Mouse (Mus musculus) embryonic facial prominence, embryonic 13.5 days (tissue): ENCODE measurements around the gene Ttbk1. TPM values are rescaled to one million over a fixed set of nuclear protein-coding genes. Genes with fewer than 3 reads are reported as not detected.

Experiments used
- ATAC-seq: fragments of 200-750 bp; cut with Nextera tagmentation; 2 replicates; pipeline ENCODE4 v1.8.0; 2017; ENCODE audit warnings: low read depth; ENCODE audit not compliant: insufficient number of reproducible peaks, insufficient read depth, low FRiP score, low TSS enrichment
- H3K27ac ChIP-seq: fragments of 300-500 bp; sonication (generic); 2 replicates; pipeline ENCODE4 v1.5.1; 2015; ENCODE audit warnings: moderate library complexity, mild to moderate bottlenecking, inconsistent platforms
- H3K27me3 ChIP-seq: fragments of 300-500 bp; sonication (generic); 2 replicates; pipeline ENCODE4 v1.6.1; 2015; ENCODE audit warnings: mild to moderate bottlenecking, inconsistent platforms
- H3K36me3 ChIP-seq: fragments of 300-500 bp; sonication (generic); 2 replicates; pipeline ENCODE4 v1.6.1; 2015; ENCODE audit warnings: mild to moderate bottlenecking, inconsistent platforms
- H3K4me1 ChIP-seq: fragments of 300-500 bp; sonication (generic); 2 replicates; pipeline ENCODE4 v1.6.1; 2015; ENCODE audit warnings: inconsistent platforms
- H3K4me2 ChIP-seq: fragments of 300-500 bp; sonication (generic); 2 replicates; pipeline ENCODE4 v1.6.1; 2015; ENCODE audit warnings: moderate library complexity, mild to moderate bottlenecking, inconsistent platforms
- H3K4me3 ChIP-seq: fragments of 300-500 bp; sonication (generic); 2 replicates; pipeline ENCODE4 v1.5.1; 2015; ENCODE audit warnings: mild to moderate bottlenecking, inconsistent platforms
- H3K9ac ChIP-seq: fragments of 300-500 bp; sonication (generic); 2 replicates; pipeline ENCODE4 v1.6.1; 2015; ENCODE audit warnings: mild to moderate bottlenecking, inconsistent platforms
- H3K9me3 ChIP-seq: fragments of 300-500 bp; sonication (generic); 2 replicates; pipeline ENCODE4 v1.6.1; 2016; ENCODE audit warnings: inconsistent platforms
- WGBS: fragments of 180-500 bp; shearing (Covaris S2); methylation state at CpG from one replicate; pipeline ENCODE4 v1.1.7; 2015; ENCODE audit warnings: mixed read lengths; 5-methylcytosine and 5-hydroxymethylcytosine counted together
- polyA plus RNA-seq: library from polyadenylated mRNA; unstranded; fragments of >200 nt; fragmentation: Nextera tagmentation; extraction: Ambion mirVana; gene quantifications from 2 replicates; pipeline ENCODE4 v1.2.1, GENCODE M21; 2015

Ttbk1 gene
- 0.14 and 0.27 TPM in 2 replicates for polyA plus RNA-seq

DNA sequence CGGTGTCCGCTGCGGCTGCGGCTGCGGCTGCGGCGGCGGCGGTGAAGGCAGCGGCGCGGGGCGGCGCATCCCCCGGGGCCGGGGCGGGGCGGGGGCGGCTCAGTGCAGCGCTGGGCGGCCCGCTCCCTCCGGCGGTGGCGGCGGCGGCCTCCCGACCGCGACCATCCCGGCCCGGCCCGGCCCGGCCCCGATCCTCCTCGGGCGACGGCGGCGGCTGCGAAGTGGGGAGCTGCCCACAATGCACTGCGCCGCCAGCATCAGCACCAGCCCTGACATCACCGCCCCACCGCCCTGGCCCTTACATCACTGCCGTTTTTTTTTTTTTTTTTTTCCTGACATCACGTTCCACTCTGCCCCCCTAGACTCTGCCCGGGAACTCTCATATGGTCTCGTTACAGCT lies at the start of gene Ttbk1:
Gene Ttbk1, minus strand, starts transcription at position 245 of the 400 bp plus-strand sequence.
- WGBS = 1% methylated on average over 14 of the region's 49 CpGs
- H3K27me3 ChIP-seq = peaks cover 84% of the 10 kb centered on the region
- no peaks in the 10 kb centered on the region for H3K9me3 ChIP-seq
- peak within 1 kb of the TSS; percentile 49 for H3K4me3 ChIP-seq
- H3K4me2 ChIP-seq = peak within 1 kb of the TSS; percentile 72
- ATAC-seq = no peak
- no peaks in the 10 kb centered on the region for H3K36me3 ChIP-seq
- H3K27ac ChIP-seq = no peak within 1 kb of the TSS
- peak within 1 kb of the TSS; percentile 58 for H3K9ac ChIP-seq
- H3K4me1 ChIP-seq = peaks cover 15% of the 10 kb centered on the region

DNA sequence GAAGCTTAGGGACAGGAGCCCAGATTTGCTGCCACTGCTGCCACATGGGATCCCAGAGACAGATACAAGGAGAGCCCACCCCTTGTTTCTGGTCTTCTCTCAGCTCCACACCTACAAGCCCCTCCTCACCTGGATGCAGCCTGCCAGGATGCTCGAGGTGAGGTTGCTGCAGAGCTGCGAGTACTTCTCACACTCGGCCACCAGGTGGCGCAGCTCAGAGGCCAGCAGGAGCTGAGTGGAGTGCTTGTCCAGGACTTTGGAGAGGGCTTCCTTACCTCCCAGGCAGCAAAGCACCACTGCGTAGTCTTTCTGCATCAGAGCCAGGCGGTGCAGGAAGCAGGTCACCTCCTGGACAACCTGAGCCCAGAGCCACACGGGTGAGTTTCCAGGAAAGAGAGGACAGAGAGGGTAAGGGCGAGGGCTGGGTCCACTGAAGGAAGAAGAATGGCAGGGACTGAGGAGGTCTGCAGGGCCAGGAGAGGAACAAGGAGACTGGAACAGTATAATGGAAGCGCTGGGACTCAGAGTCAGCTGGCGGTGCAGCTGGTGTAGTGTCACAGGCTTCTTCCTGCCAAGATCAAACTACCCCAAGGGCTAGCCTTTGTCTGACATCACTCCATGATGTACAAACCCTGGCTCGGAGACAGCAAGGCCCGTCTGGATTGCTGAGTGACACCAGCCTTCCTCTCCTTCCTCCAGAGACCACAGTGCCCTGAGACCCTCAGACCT lies 38.3 kb upstream of the Ttbk1 start:
- Histone ChIP-seq H3K36me3 (peaks cover 45% of the 10 kb centered on the region), H3K9me3 (no peaks in the 10 kb centered on the region), H3K9ac (no peak overlapping the region), H3K4me1 (peaks cover 6% of the 10 kb centered on the region), H3K4me2 (no peak overlapping the region), H3K27ac (no peak overlapping the region), H3K4me3 (no peak overlapping the region), H3K27me3 (peaks cover 22% of the 10 kb centered on the region)
- 37% methylated on average over 12 of the region's 12 CpGs for WGBS
- ATAC-seq = no peak

DNA sequence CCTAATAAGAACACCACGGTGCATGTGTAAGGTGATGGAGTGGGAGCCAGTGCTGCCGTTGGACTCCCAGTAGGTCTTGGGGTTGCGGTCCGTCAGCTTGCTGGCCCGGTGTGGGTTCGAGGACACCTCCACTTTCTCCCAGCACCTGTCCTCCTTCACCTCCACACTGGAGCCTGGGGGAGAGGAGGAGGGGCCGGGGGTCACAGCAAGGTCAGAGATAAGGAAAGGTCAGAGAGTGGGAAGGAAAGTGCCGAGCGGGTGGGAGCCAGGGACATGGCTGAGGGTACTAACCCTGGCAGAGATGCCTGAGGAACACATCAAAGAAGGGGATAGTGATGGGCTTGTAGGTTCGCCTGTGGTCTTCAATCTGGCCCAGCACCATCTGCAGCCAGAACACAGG lies 37.6 kb upstream of the Ttbk1 start:
- peaks cover 10% of the 10 kb centered on the region for H3K4me1 ChIP-seq
- WGBS = 84% methylated on average over 10 of the region's 10 CpGs

DNA sequence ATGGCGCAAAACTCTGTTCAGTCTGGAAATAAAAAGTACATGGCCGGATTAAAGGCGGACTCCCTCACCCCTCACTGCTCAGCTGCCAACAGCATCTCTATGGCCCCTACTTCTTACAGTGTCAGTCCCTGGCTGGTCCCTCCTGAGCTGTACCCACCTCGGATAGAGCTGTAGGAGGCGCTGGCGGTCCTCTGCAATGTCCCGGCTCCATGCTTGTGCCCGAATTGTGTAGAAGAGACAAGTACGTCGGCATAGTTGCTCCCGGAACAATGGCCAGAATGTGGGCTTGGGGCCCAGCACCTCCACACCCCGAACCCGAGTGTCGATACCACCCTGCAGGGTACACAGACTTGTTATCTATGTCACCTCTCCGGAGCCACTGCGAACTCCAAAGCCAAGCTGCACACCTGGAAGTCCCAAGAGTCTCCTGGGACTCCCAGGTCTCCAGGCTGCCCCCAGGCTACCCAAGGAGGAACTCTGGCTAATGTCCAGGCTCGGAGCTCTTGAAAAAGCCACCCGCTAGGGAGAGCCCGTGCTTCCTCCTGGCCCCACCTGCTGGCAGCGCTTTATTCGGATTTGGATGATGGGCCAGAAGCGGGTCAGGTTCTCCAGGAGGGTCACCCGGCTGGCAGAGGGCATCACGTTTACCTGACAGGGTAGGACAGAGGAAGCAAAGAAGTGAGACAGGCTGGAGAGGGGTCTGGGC lies 34.6 kb upstream of the Ttbk1 start:
- Histone ChIP-seq H3K9ac (no peak overlapping the region), H3K36me3 (peaks cover 25% of the 10 kb centered on the region), H3K9me3 (no peaks in the 10 kb centered on the region), H3K27ac (no peak overlapping the region), H3K4me1 (peaks cover 13% of the 10 kb centered on the region), H3K4me2 (no peak overlapping the region), H3K27me3 (peaks cover 37% of the 10 kb centered on the region), H3K4me3 (no peak overlapping the region)
- no peak for ATAC-seq
- 39% methylated on average over 24 of the region's 24 CpGs for WGBS

More for the DNA sequence above, 37.6 kb upstream of the Ttbk1 start:
- no peak overlapping the region for H3K4me2 ChIP-seq
- H3K9ac ChIP-seq = no peak overlapping the region
- H3K27me3 ChIP-seq = peaks cover 29% of the 10 kb centered on the region
- no peak for ATAC-seq
- no peaks in the 10 kb centered on the region for H3K9me3 ChIP-seq
- H3K36me3 ChIP-seq = peaks cover 45% of the 10 kb centered on the region
- H3K27ac ChIP-seq = no peak overlapping the region
- no peak overlapping the region for H3K4me3 ChIP-seq

DNA sequence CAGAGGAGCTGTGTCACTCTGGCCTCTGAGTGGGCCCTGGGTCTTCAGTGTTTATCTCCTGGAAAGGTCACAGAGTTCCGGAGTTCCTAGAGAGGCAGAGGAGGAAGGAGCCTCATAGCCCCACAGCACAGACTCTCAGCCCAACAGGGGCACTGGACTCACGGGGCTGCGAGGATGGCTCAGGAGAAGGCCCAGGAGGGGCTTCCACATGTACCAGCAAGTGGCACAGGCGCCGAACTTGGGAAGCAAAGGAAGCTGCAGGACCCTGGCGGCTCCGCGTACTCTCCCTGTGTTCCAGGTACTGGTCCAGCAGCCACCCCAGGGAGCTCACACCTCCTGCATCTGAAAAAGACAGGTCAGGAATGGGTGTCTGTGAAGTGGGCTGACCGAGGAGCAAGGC lies 33.7 kb upstream of the Ttbk1 start:
- Histone ChIP-seq H3K9ac (peak overlapping the region; percentile 62), H3K4me2 (peak overlapping the region; percentile 52), H3K27me3 (peaks cover 37% of the 10 kb centered on the region), H3K4me3 (no peak overlapping the region), H3K36me3 (peaks cover 20% of the 10 kb centered on the region), H3K27ac (no peak overlapping the region), H3K9me3 (no peaks in the 10 kb centered on the region), H3K4me1 (peaks cover 13% of the 10 kb centered on the region)
- 81% methylated on average over 9 of the region's 9 CpGs for WGBS
- no peak for ATAC-seq

DNA sequence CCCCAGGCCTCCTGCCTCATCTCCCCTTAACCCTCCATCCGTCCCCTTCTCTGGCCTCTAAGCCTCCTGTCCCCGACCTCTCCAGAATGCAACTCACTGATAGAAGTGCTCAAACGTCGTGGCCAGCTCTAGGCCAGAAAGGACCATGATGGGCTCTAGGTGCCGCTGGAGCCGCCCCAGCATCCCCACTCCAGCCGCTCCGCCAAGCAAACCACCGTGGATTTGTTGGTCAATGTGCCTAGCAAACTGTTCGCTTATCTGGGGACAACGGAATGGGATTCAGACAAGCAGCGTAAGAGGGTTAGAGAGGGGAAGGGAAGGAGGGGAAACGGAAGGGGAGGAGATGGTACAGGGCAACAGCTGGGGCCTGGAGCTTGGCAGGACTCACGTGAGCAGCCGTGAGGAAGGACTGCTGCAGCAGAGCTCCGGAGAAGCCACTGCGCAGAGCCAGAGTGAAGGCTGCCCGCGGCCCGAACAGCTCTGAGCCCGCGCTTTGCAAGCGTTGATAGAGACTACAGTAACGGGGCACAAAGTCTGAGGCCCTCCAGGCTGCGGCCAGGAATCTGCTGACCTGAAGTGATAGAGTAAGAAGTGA lies 33.0 kb upstream of the Ttbk1 start:
- Histone ChIP-seq H3K4me1 (peaks cover 13% of the 10 kb centered on the region), H3K9ac (peak overlapping the region; percentile 62), H3K27me3 (peaks cover 37% of the 10 kb centered on the region), H3K4me3 (peak overlapping the region; percentile 30), H3K9me3 (no peaks in the 10 kb centered on the region), H3K4me2 (peak overlapping the region; percentile 52), H3K36me3 (peaks cover 13% of the 10 kb centered on the region), H3K27ac (no peak overlapping the region)
- no peak for ATAC-seq
- WGBS = 50% methylated on average over 25 of the region's 25 CpGs

DNA sequence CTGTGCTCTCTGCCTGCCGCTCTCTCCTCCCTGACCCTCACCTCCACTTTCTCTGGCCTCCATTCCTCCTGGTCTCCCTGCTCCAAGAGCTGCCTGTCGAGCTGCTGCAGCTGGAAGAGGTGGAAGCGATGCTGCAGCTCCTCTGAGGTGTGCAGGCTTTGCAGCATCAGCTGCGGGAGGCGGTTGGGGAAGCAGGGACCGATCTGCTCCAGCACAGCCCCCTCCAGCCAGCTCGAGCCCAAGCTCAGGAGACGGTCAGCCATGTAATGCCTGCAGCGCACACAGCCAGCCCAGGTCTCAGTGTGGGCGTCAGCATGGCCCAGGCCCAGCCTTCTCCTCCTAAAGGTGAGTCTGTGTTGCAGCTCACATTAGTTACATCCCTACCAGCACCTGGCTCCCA lies 32.5 kb upstream of the Ttbk1 start:
- Histone ChIP-seq H3K9me3 (no peaks in the 10 kb centered on the region), H3K36me3 (peaks cover 8% of the 10 kb centered on the region), H3K27ac (no peak overlapping the region), H3K9ac (peak overlapping the region; percentile 62), H3K4me3 (peak overlapping the region; percentile 30), H3K4me1 (peaks cover 13% of the 10 kb centered on the region), H3K4me2 (peak overlapping the region; percentile 52), H3K27me3 (peaks cover 37% of the 10 kb centered on the region)
- ATAC-seq = no peak
- 40% methylated on average over 10 of the region's 10 CpGs for WGBS

DNA sequence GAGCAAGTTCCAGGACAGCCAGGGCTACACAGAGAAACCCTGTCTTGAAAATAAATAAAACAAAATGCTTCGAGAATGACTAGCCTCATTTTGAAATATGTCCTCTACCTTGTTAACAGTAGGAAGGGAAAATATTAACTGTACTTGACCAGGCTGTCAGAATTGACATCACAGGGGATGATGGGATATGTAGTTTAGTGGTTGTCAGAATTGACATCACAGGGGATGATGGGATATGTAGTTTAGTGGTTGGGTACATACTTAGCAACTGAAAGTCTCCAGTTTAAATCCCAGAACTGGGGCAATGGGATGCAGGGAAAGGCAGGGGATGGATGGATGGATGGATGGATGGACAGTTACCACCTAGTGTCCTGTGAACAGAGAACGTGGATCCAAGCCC lies 25.9 kb upstream of the Ttbk1 start:
- Histone ChIP-seq H3K4me1 (0 out of 2 replicates have a peak, but pooled peaks cover 4% of the 10 kb centered on the region), H3K36me3 (0 out of 2 replicates have a peak, but pooled peaks cover 4% of the 10 kb centered on the region), H3K4me3 (no peak overlapping the region), H3K27ac (no peak overlapping the region), H3K9me3 (no peaks in the 10 kb centered on the region), H3K4me2 (no peak overlapping the region), H3K27me3 (no peaks in the 10 kb centered on the region), H3K9ac (no peak overlapping the region)
- no peak for ATAC-seq
- 66% methylated on average over 2 of the region's 2 CpGs for WGBS

DNA sequence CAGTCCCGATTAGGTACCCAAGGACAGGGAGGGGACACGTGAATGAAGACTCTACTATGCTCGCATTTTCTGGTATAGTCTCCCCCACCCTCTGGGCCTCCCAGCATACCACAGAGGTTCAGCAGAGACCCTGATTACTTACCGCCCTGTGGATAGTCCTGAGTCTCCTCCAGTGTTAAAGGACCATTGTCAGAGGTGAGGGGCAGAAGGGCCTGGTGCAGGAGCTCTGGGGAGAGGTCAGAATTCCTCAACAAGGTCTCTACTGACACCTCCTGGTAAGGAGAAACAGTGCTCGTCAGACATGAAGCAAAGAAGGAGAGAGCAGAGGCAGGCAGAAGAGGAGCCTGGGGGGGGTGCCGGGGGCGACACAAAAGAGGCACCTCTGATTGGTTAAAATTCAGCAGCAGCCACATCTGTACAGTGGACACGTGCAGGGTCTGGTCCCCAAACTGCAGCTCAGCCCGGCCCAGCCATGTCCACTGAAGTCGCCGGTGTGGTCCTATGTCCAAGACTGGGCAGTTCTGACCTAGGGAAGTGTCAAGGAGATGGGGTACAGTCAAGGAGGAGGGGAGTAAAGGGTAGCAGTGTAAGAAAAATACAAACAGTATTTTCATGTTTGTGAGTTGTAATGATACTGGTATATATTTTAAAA lies 23.7 kb upstream of the Ttbk1 start:
- Histone ChIP-seq H3K9me3 (no peaks in the 10 kb centered on the region), H3K4me3 (no peak overlapping the region), H3K9ac (no peak overlapping the region), H3K36me3 (peaks cover 6% of the 10 kb centered on the region; the same call in 1 of the 2 replicates), H3K27me3 (no peaks in the 10 kb centered on the region), H3K27ac (no peak overlapping the region), H3K4me1 (0 out of 2 replicates have a peak, but pooled peaks cover 4% of the 10 kb centered on the region), H3K4me2 (no peak overlapping the region)
- ATAC-seq = no peak; the same call in 1 of the 2 replicates
- 46% methylated on average over 11 of the region's 11 CpGs for WGBS

DNA sequence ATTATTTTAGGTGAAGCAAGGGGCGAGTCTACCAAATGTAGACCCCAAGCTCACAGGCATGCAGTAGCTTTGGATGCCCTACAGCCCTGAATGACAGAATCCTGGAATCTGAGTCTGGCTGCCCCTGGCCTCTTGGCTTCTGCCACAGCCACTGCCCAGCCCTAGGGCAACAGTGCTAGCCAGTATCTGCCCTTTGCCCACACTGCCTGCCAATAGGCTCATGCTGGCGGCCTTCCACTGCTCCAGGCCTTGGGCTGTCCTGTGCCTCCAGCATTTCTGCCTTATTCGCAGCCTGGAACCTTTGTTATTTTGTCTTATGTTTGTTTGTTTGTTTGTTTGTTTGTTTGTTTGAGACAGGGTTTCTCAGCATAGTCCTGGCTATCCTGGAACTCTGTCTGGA lies 18.1 kb upstream of the Ttbk1 start:
- no peaks in the 10 kb centered on the region for H3K4me1 ChIP-seq
- no peak overlapping the region for H3K9ac ChIP-seq
- H3K4me3 ChIP-seq = no peak overlapping the region
- no peaks in the 10 kb centered on the region for H3K9me3 ChIP-seq
- peaks cover 31% of the 10 kb centered on the region for H3K36me3 ChIP-seq
- WGBS = 85% methylated on average over 3 of the region's 3 CpGs
- ATAC-seq = no peak
- H3K27ac ChIP-seq = no peak overlapping the region
- no peak overlapping the region for H3K4me2 ChIP-seq
- no peaks in the 10 kb centered on the region for H3K27me3 ChIP-seq

DNA sequence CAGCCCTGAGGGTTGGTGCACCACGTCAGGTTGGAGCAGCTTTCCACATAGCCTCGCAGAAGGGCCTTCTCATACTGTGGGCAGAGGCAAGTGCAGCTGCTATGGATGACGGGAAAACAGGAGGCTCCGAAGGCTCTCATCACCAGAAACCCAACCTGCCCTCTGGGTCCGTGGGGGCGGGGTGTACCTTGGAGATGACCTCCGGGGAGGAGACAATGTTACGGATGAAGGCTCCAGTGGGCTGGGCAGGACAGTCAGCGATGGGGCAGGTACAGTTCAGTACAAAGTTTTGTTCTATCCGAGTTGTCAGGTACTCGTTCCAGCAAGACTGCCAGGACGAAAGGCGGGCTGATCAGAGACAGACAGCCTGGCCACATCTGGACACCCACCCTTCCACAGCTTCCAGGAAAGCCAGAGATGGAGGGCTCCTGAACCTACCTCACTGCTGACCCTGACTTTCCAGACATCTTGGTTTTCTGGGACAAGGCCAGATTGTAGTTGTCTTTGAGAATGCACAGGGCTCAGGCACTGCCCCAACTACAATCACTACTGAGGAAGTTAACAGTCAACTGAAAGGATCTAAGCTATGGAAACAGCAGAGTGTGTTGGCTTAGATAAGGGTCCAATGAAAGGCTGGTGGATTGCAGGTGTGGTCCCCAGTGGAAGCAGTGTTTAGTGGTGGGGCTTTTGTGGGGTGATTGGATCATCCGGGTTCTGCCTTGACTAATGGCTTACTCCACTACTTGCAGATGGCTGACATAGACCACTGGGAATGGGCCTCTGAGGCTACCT lies 16.6 kb upstream of the Ttbk1 start:
- Histone ChIP-seq H3K4me1 (no peaks in the 10 kb centered on the region), H3K9ac (peak overlapping the region; percentile 17; the same call in 1 of the 2 replicates), H3K36me3 (peaks cover 46% of the 10 kb centered on the region), H3K4me3 (no peak overlapping the region), H3K4me2 (no peak overlapping the region), H3K27ac (no peak overlapping the region), H3K27me3 (no peaks in the 10 kb centered on the region), H3K9me3 (no peaks in the 10 kb centered on the region)
- no peak for ATAC-seq
- WGBS = 79% methylated on average over 14 of the region's 14 CpGs
